Mouse (Mus musculus): ENCODE data around the gene Snrnp70. TPM values are rescaled to one million over a fixed set of nuclear protein-coding genes. Genes with fewer than 3 reads are reported as not detected.

Gene Snrnp70
- polyA plus RNA-seq, 1 experiment: 781 TPM

GRCm38 (mm10) chr7:45413864-45414739 lies 18.6 kb upstream of the Snrnp70 start:
- Histone ChIP-seq H3K4me3 (replicated peaks; ENCODE audit: control insufficient read depth, low read depth, low read length) (no peak overlapping the region), H3K27ac (ENCODE audit: control insufficient read depth, insufficient read depth, low read depth, low read length, poor library complexity) (no peak overlapping the region), H3K4me1 (ENCODE audit: control insufficient read depth, insufficient read depth, low read length) (no peaks in the 10 kb centered on the region)
- no peak for TF ChIP-seq CTCF (IDR thresholded peaks at IDR 0.05; ENCODE audit: control insufficient read depth, insufficient read depth, low read length)
- TF ChIP-seq POLR2A (IDR thresholded peaks at IDR 0.05; ENCODE audit: borderline replicate concordance, control insufficient read depth, low read depth, low read length): no peak
- WGBS: 4% methylated on average over 27 of the region's 27 CpGs

GRCm38 (mm10) chr7:45413113-45413863 lies 17.7 kb upstream of the Snrnp70 start, which contains the start of gene Ntf5:
Gene Ntf5, plus strand, starts transcription at chr7:45413695.
- H3K4me3 ChIP-seq (replicated peaks; ENCODE audit: control insufficient read depth, low read depth, low read length): no peak within 1 kb of the TSS
- no peak within 1 kb of the TSS for H3K27ac ChIP-seq (ENCODE audit: control insufficient read depth, insufficient read depth, low read depth, low read length, poor library complexity)
- no peaks in the 10 kb centered on the region for H3K4me1 ChIP-seq (ENCODE audit: control insufficient read depth, insufficient read depth, low read length)
- 8% methylated on average over 40 of the region's 45 CpGs for WGBS
- TF ChIP-seq CTCF (IDR thresholded peaks at IDR 0.05; ENCODE audit: control insufficient read depth, insufficient read depth, low read length) (no peak), POLR2A (IDR thresholded peaks at IDR 0.05; ENCODE audit: borderline replicate concordance, control insufficient read depth, low read depth, low read length) (no peak)

- Histone ChIP-seq H3K27ac (ENCODE audit: control insufficient read depth, insufficient read depth, low read depth, low read length, poor library complexity) (no peak overlapping the region), H3K4me1 (ENCODE audit: control insufficient read depth, insufficient read depth, low read length) (no peaks in the 10 kb centered on the region), H3K4me3 (replicated peaks; ENCODE audit: control insufficient read depth, low read depth, low read length) (no peak overlapping the region)
- 58% methylated on average over 2 of the region's 2 CpGs for WGBS
- TF ChIP-seq CTCF (IDR thresholded peaks at IDR 0.05; ENCODE audit: control insufficient read depth, insufficient read depth, low read length) (no peak), POLR2A (IDR thresholded peaks at IDR 0.05; ENCODE audit: borderline replicate concordance, control insufficient read depth, low read depth, low read length) (no peak)
These were observed 16.9 kb upstream of the Snrnp70 start for GRCm38 (mm10) chr7:45412421-45412820.

GRCm38 (mm10) chr7:45409497-45410163 lies 14.1 kb upstream of the Snrnp70 start:
- no peak overlapping the region for H3K27ac ChIP-seq (ENCODE audit: control insufficient read depth, insufficient read depth, low read depth, low read length, poor library complexity)
- WGBS: 71% methylated on average over 8 of the region's 8 CpGs

GRCm38 (mm10) chr7:45408949-45409348 lies 13.4 kb upstream of the Snrnp70 start:
- no peak overlapping the region for H3K27ac ChIP-seq (ENCODE audit: control insufficient read depth, insufficient read depth, low read depth, low read length, poor library complexity)

More at GRCm38 (mm10) chr7:45409497-45410163, 14.1 kb upstream of the Snrnp70 start:
- Histone ChIP-seq H3K4me1 (ENCODE audit: control insufficient read depth, insufficient read depth, low read length) (no peaks in the 10 kb centered on the region), H3K4me3 (replicated peaks; ENCODE audit: control insufficient read depth, low read depth, low read length) (no peak overlapping the region)
- TF ChIP-seq CTCF (IDR thresholded peaks at IDR 0.05; ENCODE audit: control insufficient read depth, insufficient read depth, low read length): no peak
- TF ChIP-seq POLR2A (IDR thresholded peaks at IDR 0.05; ENCODE audit: borderline replicate concordance, control insufficient read depth, low read depth, low read length): no peak

GRCm38 (mm10) chr7:45408351-45408750 lies 12.8 kb upstream of the Snrnp70 start:
- WGBS: 71% methylated on average over 7 of the region's 7 CpGs
- Histone ChIP-seq H3K4me1 (ENCODE audit: control insufficient read depth, insufficient read depth, low read length) (no peaks in the 10 kb centered on the region), H3K4me3 (replicated peaks; ENCODE audit: control insufficient read depth, low read depth, low read length) (no peak overlapping the region), H3K27ac (ENCODE audit: control insufficient read depth, insufficient read depth, low read depth, low read length, poor library complexity) (no peak overlapping the region)
- no peak for TF ChIP-seq CTCF (IDR thresholded peaks at IDR 0.05; ENCODE audit: control insufficient read depth, insufficient read depth, low read length)
- no peak for TF ChIP-seq POLR2A (IDR thresholded peaks at IDR 0.05; ENCODE audit: borderline replicate concordance, control insufficient read depth, low read depth, low read length)

More at GRCm38 (mm10) chr7:45408949-45409348, 13.4 kb upstream of the Snrnp70 start:
- no peaks in the 10 kb centered on the region for H3K4me1 ChIP-seq (ENCODE audit: control insufficient read depth, insufficient read depth, low read length)
- H3K4me3 ChIP-seq (replicated peaks; ENCODE audit: control insufficient read depth, low read depth, low read length): no peak overlapping the region
- TF ChIP-seq CTCF (IDR thresholded peaks at IDR 0.05; ENCODE audit: control insufficient read depth, insufficient read depth, low read length): no peak
- TF ChIP-seq POLR2A (IDR thresholded peaks at IDR 0.05; ENCODE audit: borderline replicate concordance, control insufficient read depth, low read depth, low read length): no peak
- WGBS: 85% methylated on average over 17 of the region's 17 CpGs

GRCm38 (mm10) chr7:45407836-45408235 lies 12.3 kb upstream of the Snrnp70 start:
- H3K4me3 ChIP-seq (replicated peaks; ENCODE audit: control insufficient read depth, low read depth, low read length): no peak overlapping the region
- TF ChIP-seq POLR2A (IDR thresholded peaks at IDR 0.05; ENCODE audit: borderline replicate concordance, control insufficient read depth, low read depth, low read length) (no peak), CTCF (IDR thresholded peaks at IDR 0.05; ENCODE audit: control insufficient read depth, insufficient read depth, low read length) (no peak)
- no peak overlapping the region for H3K27ac ChIP-seq (ENCODE audit: control insufficient read depth, insufficient read depth, low read depth, low read length, poor library complexity)
- H3K4me1 ChIP-seq (ENCODE audit: control insufficient read depth, insufficient read depth, low read length): no peaks in the 10 kb centered on the region
- 80% methylated on average over 10 of the region's 10 CpGs for WGBS
